Mouse (Mus musculus) ovary, adult 18-20 months (tissue): ENCODE results near the gene Pnkd.
A peak's percentile ranks its signal among the peaks of the same experiment; 100 is the strongest.
"Not testable (repeated sequence)": the region's sequence is repeated elsewhere in the genome, so short reads cannot be mapped to it uniquely, and the experiment has no call there.

Experiments used
- DNase-seq: peaks from one replicate; pipeline ENCODE4 v3.0.0; 2022; ENCODE audit warnings: low spot score, mixed read lengths

The Pnkd gene

DNA sequence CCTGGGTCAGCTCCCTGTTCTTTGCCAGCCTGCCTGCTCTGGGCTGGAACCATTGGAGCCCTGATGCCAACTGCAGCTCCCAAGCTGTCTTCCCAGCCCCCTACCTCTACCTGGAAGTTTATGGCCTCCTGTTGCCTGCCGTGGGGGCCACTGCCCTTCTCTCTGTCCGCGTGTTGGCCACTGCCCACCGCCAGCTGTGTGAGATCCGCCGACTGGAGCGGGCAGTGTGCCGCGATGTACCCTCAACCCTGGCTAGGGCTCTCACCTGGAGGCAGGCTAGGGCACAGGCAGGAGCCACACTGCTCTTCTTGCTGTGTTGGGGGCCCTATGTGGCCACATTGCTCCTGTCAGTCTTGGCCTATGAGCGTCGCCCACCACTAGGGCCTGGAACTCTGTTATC is 5.7 kb upstream of the Pnkd start:
- no peak for DNase-seq

DNA sequence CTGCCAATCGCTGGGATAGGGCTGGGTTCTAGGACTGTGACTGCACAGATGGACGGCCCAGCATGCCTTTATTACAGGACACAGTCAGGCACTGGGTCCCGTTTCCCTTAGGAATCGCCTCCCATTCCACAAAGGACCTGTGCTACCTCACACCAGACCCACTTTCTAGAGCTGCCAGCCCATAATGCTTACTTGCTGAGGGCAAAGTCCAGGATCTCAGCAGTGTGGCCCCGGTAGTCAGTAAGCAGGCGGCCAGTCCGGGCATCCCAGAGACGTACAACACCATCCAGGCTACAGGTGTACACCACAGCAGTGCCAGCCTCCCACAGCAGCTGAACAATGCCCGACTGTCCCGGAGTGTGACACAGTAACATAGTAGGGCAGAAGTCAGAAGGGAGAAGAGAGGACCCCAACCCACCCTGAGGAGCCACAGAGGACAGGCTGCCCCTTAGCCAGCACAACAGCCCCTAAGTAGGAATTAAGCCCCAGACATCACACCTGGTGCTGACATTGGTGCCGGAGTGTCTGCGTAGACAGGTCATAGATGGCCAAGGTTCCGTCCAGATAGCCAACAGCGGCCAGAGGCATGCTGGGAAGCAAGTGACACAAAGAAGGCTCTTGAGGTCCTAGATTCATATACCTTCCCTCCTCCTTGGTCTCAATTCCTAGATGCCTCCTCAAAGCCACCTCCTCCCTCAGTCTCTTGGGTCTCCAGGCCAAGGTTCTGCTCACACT is 4.0 kb upstream of the Pnkd start:
- DNase-seq, result no peak

DNA sequence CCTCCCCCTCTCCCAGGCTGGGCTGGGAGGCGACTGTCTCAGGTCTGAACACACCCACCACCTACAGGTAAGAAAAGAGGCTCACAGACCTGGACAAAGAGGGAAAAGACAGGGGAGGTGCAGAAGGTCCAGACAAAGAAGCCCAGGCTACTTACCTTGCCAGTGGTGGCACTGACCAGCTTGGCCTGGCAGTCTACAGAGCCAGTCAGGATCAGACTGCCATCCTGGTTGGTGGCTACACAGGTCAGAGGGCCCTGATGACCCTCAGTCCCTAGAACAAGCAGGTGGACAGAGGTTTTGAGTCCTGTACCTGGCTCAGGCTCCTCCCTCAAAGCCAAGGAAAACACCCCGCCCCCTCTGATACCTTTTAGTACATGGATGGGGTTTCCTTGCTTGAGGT is 3.4 kb upstream of the Pnkd start:
- DNase-seq, result no peak

DNA sequence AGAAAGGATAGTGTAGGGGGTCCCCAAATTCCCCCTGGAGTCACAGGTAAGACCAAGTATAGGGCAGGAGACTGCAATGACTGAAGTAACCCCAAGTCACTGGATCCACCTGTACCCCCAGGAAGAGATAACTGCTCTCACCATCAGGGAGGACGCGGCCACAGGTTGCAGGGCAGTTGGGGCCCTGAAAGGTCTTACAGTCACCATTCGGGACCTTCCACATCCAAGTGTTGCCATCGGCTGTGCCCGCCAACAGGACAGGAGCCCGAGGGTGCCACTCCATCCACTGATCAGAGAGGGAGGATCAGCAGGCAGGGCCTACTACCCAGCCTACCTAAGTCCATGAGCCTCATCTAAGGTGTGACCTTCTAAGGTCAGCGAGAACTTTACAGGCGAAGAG is 2.8 kb upstream of the Pnkd start:
- no peak for DNase-seq

DNA sequence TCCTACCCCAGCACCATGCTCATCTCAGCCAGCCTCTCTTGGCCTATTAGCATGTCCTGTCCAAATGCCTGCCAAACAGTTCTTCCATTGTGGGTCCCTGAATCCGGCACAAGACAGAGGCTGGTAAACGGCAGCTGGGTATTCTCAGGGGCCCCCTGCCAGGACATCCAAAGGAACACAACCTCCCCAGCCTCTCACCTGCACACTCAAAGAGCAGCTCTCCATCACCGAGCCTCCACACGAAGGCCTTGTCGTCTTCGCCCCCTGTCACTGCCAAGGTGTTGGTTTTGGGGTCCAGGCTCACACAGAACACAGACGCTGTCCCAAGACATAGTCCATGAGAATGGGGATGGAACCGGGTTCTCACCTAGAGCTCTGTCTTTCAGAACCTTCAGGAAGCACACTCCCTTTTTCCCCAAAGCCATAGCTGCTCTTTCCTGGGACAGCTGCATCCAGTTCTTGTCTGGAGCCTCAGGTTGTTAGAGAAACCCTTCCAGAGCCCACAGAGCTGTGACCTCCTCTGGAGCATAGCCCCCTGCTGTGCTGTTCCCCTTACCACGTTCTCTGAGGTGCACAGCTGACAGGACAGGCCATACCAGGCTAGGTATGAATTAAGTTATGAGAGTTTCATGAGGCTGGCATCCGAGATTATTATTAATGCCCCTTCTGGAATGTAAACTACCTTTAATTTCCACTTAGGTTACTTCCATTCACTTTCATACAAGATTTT is 1.7 kb upstream of the Pnkd start:
- no peak for DNase-seq

DNA sequence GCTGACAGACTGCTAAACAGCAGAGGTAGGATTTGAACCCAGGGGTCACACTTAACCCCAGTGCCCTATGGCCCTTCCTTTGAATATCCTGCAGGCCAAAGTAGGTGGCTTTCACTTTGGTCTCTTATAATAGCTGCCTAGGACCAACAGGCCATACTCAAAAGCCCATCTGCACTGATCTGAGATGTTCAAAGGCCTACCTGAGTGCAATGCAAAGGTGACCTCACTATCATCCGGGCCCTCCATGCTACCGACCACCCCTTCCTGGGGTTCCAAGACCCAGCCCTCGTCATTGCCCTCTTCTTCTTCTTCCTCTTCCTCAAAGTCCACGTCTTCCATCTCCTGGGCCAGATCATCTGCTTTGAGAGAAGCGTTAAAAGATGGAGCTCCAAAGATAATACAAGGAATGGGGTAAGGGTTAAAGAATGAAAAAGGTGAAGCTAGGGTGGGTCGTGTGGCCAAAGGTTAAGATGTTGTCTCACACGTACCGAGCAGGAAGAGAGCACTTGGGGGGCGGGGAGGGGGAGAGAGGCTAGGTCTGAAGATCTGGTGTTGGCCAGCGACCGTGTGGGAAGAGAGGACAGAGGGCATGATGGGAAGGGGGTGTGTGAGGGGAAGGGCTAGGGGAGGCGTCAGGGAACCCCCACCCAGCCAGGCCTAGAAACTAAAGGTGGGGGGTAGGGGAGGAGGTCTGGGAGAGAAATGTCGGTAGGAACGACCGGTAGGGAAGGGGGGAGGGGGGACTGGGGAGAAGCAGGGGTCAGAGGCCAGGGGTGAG is 855 bp upstream of the Pnkd start:
- DNase-seq, result peak; percentile 63

DNA sequence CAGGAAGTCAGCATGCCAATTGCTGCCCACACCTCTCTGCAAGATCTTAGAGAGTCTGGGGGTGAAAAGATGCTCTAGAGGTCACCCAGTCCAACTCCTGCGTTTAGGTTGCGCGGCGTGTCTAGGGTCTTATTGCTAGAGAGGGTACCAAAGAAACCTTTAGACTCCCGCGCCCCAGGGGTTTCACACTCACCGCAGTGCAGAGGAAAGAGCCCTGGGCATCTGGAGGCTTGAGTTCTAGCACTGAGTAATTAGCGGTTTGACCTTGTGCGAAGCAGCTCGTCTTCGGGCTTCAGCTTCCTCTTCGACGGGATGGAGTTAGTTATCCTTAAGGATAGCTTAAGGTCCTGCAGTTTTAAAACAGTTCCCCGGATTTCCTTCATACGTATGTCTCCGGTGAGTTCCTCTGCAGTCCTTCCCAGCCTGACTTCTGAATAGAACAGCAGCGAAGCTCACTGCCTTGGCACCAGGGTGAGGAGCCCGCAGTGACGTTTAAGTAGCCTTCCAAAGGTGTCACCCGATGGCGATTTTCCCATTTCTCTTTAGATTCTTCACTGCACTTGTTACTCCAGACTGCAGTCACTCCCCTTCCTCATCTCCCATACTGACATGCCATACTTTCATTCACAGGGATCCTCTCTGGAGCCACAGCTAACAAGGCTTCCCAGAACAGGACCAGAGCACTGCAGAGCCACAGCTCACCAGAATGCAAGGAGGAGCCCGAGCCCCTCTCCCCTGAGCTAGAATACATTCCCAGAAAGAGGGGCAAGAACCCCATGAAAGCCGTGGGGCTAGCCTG is 681 bp downstream of the Pnkd start:
- DNase-seq, result no peak

DNA sequence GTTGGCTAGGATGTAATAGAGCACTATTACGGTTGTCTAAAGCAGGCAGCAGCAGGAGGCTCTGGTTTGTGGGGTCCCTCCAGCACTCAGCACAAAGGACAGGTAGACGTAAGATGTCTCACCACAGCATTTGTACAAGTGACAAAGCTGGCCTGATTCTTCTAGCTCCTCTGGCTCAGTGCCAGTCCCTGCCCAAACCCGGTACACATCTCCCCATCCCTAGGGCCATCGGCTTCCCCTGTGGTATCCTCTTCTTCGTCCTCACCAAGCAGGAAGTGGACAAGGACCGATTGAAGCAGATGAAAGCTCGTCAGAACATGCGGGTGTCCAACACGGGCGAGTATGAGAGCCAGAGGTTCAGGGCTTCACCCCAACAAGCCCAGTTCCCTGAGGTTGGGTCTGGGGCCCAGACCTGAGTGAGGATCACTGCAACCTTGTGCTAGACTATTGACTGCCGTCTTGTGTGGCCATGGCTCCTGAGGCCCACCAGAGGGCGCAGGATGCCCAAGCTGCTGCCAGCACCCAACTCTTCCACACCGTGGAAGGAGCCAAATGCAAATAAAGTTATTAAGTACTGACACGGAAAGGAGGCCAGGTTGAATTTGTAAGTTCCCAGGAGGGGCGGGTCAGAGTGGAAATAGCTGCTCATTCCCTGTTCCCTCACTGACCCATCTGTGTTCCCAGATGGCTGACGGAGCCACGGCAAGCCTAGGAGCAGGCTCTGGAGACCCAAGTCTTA is 2.3 kb downstream of the Pnkd start:
- not testable (repeated sequence) for DNase-seq

DNA sequence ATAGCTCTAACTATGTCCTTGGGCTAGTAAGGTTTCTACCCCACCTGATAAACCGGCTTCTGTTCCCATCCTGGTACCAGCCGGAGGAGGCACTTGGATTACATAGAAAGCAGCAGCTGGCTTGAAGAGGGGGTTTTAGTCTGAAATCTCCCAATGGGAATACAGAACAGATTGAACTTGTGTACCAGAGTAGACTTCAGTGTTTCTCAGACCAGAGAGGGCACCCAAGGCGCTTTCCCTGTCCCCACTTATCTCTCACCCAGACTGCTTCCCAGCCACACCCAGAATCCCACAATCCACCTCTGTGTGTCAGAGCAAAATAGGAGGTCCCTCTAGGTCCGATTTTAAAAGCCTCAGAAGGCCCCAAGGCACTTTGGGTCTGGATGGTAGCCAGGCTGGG is 3.6 kb downstream of the Pnkd start:
- no peak for DNase-seq

DNA sequence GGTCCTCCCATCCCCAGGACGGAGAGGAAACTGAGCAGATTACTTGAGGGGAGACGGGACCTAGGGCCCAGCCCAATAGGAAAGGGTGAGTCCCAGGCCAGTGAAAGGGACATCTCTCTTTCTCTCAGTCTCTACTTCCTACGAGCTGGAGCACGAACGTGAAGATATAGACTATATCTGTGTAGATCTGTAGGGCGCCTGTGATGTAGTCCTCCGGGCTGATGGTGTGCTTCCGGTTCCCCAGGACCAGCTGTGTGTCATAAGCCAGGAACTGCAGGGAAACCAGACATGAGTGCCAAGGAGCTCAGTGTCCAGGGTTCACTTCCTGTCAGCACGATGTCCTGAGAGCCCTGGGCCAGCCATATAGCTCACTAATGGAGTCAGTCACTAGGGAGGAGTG is 4.5 kb downstream of the Pnkd start:
- no peak for DNase-seq

DNA sequence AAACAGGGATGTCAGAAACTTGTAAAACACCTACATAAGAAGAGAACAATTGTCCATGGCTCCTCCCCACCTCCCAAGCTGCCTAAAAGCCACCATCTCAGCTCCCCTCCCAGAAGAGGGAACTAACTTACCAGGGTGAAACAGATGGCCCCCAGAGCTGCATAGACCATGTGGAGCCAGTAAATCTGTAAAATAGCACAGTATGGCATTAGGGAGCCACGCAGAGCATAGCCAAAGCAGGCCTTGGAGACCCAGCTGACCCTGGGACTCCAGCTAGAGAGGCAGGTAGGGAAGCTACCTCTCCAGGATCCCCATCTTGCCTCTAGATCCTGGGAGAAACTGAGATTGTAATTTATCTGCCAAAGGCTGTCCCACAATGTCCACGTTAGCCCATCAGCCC is 5.0 kb downstream of the Pnkd start:
- no peak for DNase-seq

DNA sequence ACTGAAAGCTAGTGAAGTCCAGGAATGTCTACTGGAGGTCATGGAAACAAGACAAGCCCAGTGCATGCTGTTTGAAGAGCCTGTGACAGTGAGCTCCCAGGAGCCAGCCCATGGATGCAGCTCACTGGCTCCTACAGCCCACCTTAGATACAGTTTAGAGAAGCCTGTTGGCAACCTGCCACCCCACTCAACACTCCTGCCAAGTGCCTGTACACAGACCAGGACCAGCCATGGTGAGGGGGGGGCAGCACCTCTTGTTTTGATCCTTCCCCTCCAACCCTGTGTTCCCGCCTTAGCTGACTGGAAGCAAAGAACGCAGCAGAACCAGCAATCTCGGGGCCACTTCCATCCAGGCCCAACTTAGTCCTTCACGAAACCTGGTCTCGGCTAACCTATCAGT is 5.4 kb downstream of the Pnkd start:
- DNase-seq, result no peak

DNA sequence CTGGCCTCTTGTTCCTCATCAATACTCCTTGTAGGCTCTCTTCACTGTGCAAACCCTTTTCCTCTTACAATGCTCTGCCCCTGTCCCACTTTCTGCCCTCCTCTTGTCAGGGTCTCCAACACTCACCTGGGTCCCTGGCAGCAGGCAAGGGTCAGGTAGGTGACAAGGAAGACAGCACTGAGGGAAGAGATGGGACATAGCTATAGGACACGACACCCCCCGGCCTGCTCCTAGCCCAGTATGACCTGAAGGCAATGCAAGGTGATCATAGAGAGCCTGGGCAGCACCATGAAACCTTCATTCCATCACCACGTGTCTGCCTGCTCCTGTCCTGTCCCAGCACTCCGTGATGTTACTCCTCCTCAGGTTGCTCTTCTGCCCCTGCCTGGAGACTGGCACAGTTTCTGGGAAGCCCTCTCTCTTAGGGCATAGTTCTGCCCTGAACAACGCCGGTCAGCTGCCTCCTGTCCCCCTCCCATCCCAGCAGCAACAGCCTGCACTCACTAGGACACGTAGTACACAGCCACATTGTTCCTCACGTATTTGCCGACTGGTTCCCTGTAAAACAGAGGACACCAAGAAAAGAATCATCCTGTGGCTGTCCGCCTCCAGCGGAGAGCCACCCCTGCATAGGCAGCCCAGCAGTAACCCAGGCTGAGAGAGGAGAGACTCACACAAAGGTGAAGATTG is 7.7 kb downstream of the Pnkd start:
- no peak for DNase-seq

DNA sequence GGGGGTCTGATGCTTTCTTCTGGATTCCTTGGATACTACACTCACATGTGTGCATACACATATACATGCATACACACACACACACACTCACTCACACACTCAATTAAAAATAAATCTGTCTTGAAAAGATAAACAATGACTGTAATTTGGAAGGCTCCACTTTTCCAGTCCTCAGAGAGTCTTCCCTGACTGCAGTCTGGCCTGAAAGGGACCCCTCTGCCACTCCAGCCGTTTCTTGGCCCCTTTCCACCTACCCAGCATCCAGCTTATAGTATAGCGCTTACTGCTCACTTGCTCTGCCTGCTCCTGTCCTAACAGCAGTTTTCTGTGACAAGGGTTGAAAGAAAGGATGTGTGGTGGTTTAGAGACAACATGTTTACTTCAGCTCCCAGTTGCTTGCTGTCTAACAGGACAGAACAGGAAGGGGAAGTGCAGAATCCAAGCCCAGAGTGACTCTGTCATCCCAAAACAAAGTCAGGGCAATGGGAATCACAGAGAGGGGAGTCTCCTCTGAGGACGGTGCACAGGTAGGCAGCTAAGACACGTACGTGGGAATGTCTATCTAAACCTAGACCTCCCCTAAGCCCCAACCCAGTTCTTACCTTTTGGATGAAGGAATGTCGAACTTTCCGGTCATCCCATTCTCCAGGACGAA is 8.7 kb downstream of the Pnkd start:
- DNase-seq, result no peak

DNA sequence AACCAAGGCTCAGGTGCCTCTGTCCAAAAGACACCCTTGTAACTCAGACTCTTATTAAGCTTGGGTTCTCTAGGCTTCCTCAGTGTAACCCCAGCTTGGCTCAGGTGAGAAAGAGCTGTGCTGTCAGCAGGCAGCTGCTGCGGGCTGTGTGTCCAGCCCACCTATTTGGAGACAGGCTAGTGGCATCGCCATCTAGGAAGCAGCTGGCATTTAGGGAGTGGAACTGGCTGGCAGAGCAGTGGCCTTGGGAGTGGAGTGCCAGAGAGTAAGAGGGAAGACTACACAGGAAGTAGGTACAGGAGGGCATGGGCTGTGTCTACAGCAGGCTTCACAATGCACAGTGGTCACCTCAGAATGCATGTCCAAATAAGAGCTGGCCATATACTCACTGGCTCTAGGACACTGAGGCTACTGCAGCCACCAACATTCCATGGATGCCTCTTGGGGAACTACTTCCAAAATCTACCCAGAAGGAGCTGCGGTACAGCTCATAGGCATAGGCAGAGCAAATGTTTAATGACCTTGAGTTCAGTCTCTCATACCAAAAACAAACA is 9.4 kb downstream of the Pnkd start:
- DNase-seq, result no peak

DNA sequence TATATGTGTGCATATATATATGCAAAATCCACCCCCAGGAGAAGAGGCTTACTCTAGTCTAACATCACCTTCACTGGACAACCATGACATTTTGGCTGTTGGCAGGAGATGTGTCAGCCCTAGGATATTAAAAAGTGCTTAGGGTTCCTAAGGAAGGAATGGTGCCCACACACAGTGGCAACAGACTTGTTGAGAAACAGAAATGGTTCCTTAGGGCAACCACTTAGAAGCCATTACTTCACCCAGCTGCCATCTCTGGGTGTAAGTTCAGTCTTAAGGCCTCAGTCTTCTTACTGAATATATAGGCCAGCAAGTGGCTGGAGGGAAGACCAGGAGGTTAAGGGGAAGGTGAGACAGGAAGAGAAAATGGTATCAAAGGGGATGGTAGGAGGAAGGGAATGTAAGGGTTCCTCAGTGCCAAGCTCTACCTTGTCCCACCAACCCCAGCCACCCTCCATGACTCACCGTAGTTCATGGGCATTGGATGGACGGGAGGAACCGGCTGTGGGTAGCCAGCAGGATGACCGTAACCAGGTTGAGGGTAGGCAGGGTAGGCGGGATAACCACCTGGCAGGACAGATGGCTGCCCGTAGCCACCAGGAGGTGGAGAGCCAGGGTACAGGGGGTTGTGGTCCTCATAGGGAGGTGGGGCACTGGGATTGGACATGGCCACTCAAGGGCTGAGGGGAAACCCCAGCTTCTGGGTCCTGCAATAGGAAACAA is 10.2 kb downstream of the Pnkd start:
- no peak for DNase-seq

DNA sequence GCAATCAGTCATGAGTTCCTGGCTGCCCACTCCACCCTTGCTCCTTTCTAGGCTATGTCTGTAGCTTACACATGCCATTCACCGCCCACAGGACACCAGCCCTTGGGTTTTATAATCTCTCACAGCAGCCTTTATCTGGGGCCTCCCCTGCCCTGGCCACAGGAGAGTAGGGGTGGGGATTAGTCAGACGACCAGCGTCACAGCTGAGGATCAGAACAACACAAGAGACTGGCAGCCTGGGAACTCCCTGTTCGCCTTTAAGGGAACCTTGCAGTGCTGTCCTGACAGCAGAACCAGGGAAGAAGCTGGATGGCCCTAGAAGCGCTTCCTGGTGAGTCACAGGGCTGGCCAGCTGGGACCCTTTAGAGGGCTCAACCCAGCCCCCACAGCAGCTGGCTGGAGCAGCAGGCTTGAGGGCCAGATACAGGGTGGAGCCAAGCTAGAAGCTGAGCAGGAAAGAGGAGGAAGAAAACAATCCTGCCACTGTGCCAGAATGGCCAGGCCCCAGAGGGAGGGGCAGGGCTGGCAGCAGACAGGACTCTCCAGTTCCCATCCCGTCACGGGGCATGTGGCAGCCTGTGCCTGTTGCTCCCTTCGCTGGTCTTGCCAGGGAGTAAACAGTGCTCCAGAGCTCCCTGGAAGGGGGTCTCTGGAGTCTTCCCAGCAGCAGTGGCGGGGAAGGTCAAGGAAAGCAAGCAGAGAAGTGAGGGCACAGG is 10.9 kb downstream of the Pnkd start:
- DNase-seq, result peak; percentile 91

DNA sequence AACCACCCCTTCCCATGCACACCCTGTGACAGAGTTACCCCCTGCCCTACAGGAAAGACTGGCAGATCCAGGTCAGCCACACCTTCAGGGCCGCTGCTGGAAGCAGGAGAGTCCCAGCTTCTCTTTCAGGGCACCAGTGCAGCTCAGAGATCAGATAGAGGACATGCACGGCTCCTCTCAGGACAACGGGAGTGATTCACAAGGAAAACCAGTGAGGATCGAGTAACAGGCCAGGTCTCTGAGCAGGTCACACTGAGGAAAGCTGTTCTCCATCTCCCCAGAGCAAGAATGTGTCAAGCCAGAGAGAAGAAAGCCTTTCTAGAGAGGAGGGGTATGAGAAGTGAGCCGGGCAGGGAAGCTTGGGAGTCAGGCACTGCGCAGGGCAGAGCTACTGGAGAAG is 11.7 kb downstream of the Pnkd start:
- DNase-seq, result no peak

DNA sequence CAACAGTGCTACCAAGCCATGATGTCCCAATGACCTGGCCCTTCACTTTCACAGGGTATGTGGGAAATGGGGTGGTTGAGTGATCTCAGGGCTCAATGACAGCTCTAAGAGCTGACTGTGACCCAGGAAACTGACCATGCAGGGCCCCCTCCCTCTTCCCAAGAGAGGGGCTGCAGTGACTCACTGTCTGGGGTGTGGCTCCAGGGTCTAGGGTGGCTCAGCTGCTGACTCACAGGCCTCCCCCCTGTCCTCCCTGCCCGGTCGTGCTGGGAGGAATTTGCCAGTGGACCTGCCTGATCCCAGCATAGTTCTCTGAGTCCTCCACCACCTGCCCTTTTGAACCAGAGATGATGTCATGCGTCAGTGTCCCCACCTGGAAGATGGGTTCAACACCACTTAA is 12.5 kb downstream of the Pnkd start:
- peak; percentile 45 for DNase-seq
